Mouse (Mus musculus) cerebellum, adult 8-10 months (tissue): Measurements from ENCODE around the gene Hmces.
A peak's percentile ranks its signal among the peaks of the same experiment; 100 is the strongest.

Experiments
- DNase-seq: peaks from one replicate; pipeline ENCODE4 v3.0.0; 2022

The Hmces gene

DNA sequence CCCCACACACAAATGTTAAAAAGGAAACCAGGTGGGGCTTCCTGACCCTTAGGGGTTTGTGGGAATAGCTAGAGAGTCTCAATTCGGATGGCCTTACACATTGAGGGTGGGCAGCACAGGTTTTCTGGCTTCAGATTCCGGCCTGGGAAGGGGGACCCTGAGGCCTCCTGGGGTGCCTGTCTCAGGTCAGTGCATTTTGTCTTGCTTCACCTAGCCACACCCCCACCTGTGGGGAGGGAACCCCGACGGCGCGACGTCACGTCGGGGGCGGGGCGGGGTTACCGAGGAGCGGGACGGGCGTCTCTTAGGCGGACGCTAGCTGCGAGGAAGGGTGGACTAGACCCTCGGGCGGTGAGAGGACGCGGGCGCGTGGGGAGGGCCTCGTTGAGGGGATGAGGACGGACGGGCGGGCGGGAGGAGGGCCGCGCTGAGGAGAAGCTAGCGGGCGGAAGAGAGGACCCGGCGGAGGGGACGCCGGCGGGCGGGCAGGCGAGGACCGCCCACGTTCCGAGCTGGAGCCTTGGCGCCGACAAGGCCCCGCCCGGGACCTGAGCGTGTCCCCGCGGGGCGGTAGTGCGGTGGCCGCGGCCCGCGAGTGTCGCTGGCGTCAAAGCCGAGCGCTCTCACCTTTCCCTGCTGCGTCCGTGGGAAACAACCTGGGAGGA is at the start of gene Hmces:
TSS of gene Hmces (plus strand) at position 275 of the 665 bp plus-strand sequence.
- peak; percentile 67 for DNase-seq

DNA sequence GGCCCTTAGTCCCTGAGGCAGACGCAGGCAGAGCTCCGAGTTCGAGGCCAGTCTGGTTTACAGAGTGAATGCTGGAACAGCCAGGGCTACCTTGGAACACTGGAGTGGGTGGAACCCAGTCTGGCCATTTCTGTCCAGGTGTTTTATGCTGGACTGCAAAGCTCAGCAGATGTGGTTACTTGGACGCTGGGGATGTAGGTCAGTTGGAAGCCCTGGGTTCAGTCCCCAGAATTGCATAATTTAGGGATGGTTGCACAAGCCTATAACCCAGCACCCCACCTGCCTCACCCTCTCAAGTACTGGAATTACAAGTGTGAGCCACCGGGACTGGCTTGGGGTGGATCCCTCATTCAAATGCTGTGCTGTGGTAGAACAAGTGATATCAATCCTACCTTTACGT is 47.5 kb upstream of the Hmces start:
- DNase-seq: no peak

- DNase-seq: no peak
These were observed 46.5 kb upstream of the Hmces start for GRCm38 (mm10) chr6:87867256-87867655.

DNA sequence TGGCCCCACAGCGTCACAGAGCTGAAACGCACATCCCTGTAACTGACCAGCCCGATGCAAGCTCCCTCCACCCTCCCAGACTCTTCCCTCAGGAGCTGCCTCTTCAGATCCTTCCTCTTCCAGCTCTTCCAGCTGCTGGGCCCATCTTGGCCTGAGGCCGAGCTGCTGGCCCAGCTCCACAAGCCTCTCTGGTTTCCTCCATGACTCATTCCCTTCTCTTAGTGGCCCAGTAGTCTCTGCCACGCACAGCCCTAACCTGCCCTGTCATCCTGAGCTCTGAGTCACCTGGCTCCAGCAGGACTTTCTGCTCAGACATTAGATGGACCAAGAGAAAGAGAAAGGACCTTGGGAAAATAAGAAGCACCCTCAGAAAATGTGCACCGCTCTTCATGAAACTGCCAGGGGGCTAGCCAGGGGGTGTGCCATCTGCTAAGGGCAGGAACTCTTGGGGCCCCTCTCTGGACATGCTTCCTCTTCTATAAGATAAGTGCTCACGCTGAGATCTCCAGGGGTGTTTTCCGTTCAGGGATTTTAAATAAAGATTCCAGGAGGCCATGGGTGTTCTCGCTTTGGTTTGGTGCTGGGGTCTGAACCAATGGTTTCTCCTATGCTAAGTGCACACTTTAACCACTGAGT is 44.7 kb upstream of the Hmces start:
- no peak for DNase-seq

DNA sequence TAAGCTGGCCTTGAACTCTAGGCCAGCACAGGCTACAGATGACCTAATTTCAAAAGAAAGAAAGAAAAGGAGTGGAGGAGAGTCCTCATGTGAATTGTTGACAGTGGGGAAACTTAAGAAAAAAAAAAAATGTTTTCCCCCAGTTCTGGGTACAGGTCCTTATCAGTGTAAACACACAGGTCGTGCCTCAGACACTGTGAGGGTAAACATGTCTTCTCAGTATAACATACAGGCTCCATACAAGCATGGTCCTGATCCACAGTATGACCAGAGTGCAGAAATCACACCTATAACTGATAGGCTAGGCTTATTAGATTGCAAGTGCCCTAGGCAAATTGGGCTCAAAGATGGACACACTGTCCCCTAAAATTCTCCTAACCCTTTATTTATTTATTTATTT is 43.3 kb upstream of the Hmces start:
- DNase-seq: no peak

GRCm38 (mm10) chr6:87871240-87871639 is 42.5 kb upstream of the Hmces start:
- DNase-seq: no peak

DNA sequence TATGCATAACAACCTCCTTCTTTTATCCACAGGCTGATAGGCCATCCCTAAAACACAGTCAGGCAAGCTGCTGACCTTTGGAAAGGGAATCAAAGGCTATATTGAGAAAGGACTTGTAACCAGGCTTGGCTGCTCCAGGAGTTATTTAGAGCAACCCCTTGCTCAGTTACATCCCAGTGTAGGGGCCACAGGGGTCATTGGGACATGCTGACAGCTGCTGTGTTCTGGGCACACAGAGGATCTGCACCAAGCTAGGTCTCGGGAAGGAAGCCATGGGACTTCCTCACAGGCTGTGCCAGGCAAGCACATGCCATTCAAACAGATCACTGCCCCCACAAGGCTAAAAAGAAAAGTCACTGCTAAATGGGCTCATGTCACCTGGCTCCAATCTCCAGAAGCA is 40.6 kb upstream of the Hmces start:
- DNase-seq: no peak

DNA sequence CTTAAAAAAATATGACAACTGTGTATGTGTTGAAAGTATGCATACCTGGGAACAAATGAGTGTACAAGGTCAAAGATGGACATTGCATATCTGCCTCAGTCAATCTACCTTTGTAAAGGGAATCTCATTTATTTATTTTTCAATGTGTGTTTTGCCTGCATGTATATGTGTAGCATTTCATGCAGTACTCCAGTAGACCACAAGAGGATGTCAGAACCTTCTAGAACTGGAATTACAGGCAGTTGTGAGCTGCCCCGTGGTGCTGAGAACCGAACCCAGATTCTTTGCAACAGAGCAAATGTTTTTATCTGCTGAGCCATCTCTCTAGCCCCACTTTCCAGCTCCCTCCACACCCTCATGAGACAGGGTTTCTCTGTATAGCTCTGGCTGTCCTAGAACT is 39.8 kb upstream of the Hmces start:
- DNase-seq: no peak

DNA sequence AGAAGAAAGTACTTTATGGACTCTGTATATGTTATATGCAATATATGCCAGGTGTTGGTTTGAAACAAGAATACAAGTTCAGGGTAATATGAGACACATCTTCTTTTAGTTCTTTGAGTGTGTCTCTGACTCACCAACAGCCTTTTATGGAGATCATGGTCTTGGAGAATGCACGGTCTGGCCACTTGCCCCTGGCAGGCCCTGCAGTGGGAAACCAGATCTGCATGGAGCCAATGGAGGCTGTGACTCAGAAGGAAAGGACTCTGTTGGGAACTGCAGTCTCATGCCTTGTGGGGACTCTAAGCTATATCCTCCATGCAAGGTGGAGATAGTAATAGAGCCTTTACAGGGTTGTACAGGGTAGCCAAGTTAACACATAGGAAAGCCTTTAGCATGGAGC is 38.7 kb upstream of the Hmces start:
- DNase-seq: no peak

DNA sequence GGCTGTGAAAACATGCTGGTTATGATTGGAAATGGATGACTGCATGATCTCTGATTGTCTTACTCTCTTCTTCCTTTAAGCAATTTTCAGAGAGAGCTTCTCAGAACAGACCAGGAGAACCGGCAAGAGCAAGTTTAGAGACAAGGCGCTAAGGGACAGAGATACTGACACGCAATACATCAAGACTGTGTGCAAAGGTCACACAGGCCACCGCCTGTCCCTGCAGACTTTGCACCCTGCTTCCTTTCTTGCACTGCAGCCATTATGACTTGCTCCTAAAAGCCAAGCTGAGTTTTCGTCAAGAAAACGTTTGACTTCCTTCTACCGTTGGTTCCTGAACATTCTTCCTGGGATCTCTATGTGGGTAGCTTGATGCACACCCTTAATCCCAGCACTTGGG is 38.2 kb upstream of the Hmces start:
- DNase-seq: no peak

- DNase-seq: no peak
These were observed 37.6 kb upstream of the Hmces start for GRCm38 (mm10) chr6:87876068-87876643.

- no peak for DNase-seq
These were observed 34.7 kb upstream of the Hmces start for GRCm38 (mm10) chr6:87879010-87879409.

DNA sequence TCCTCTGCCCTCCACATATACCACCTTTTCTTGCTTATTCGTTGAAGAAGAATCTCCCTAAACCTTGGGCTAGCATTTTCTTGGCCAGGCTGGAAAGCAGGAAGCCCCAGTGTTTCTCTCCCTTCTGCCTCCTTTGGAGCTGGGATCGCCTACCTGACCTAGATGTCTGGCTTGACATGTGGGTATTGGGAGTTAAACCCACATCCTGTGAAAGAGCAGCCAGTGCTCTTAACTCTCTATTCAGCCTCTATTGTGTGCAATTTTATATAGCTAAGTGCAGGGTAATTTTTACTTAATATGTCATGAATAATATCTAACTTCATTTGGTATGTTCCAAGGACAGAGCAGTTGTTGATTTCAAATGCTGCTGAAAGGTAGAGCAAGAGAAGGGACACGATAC is 34.1 kb upstream of the Hmces start:
- DNase-seq: no peak

GRCm38 (mm10) chr6:87882221-87882620 is 31.5 kb upstream of the Hmces start:
- no peak for DNase-seq

DNA sequence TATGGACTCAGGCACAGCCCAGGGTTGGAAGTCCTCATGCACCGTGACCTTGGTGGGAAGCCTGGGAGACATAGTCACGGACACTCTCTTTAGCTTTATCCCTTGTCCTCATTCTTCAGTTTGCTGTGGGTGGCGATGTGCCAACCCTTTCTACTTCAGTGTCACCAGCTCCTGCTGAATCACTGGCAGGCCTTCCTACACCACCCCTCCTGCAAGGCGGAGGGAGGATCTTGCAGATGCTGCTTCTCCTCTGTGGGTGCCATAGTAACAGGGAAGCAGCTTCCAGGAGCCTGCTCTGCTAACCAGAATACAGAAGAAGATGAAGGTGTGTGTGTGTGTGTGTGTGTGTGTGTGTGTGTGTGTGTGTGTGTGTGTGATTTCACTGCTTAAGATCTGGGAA is 30.9 kb upstream of the Hmces start:
- DNase-seq: no peak

- no peak for DNase-seq
These were observed 27.0 kb upstream of the Hmces start for GRCm38 (mm10) chr6:87886721-87887120.

DNA sequence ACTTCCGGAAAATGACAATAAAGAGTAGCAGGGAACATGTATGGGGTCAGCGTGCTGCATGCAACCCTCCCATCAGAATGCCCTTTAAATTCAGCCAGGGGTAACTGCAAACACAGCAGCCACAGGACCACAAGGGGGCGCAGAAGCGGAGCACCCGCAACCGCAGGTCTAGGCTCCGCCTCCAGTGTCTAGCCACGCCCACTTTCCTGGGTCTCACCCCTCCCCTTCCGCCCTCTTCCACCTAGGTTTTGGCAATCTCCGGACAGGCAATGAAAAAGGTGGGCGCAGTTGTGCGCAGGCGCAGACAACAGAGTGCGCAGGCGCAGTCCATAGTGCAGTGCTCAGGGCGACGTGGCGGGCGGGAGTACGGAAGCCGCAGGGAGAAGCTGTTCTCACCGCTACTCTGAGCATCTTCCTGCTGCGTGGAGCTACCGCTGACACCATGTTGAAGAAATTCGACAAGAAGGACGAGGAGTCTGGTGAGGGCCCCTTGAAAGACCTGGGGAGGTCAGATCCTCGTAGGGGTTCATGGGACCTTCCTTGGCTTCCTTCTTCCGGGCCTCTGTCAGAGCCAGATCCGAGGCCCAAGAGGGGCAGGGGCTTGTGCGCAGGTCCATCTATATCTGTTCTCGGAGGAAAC is 26.0 kb upstream of the Hmces start, which contains the start of gene Copg1:
TSS of gene Copg1 (plus strand) at position 221 of the 640 bp plus-strand sequence.
- peak; percentile 100 for DNase-seq

GRCm38 (mm10) chr6:87893931-87894330 is 19.8 kb upstream of the Hmces start:
- DNase-seq: peak; percentile 70

- DNase-seq: no peak
These were observed 15.7 kb upstream of the Hmces start for GRCm38 (mm10) chr6:87898028-87898427.

DNA sequence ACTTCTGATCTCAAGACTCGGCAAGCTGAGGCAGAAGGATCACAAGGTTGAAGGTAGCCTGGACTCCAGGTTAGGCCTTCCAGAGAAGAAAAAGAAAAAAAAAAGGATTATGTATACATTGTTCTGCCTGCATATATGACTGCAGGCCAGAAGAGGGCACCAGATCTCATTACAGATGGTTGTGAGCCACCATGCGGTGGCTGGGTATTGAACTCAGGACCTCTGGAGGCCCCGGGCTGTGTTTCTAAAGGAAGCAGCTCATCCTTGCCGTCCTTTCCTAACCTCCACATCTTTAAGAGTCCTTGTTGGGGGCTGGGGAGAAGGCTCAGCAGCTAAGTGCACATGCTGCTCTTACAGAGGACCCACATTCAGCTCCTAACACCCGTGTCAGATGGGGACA is 7.1 kb upstream of the Hmces start:
- DNase-seq: no peak

- DNase-seq: no peak
These were observed 4.6 kb upstream of the Hmces start for GRCm38 (mm10) chr6:87909181-87909580.

DNA sequence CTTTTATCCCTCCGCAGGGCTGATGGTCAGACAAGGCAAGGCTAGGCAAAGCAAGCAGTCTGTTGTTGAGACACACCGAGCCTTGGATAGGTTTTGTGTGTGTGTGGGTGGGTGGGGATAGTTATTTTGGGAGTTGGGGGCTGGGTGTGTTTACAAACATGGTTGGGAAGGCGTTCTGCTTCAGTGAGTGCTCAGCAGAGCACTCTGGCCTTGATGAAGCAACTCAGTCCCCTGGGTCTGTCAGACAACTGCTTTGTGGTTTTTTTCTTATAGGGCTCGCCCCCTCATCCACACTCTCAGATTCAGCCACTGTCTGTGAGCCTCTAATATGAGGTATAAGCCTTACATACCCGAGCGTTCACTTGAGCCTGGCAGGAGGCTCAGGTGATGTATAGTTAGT is 2.2 kb upstream of the Hmces start:
- no peak for DNase-seq

- peak; percentile 57 for DNase-seq
These were observed 779 bp downstream of the Hmces start for GRCm38 (mm10) chr6:87914326-87915102.
